In genomic region chr13:93921831-93922565, GRCm38 (mm10) we compare ENCODE assay signal across 17 mouse cellular contexts.
DNase-seq lines count a peak whose midpoint lies in the region; ATAC-seq lines count a peak whose summit lies in the region.
"Had no signal": no experiment of that assay in that cellular context is flagged by ENCODE, and none has a peak within 500 bp of the region (broad histone marks: within the 10 kb centered on the region; RNA-seq: fewer than 3 reads in every experiment).

No protein-coding gene starts in this region.

- H3K9ac ChIP-seq in kidney, embryonic 16.5 days (replicated peaks; ENCODE audit: low read length), result no peak overlapping the region
- H3K9ac ChIP-seq: embryonic facial prominence, embryonic 15.5 days; heart, embryonic 12.5 days; hindbrain, embryonic 12.5 days; liver, embryonic 13.5 days; neural tube, embryonic 15.5 days had no signal

- no peaks in the 10 kb centered on the region for H3K9me3 ChIP-seq in kidney, embryonic 16.5 days (ENCODE audit: low read length)
- H3K9me3 ChIP-seq: embryonic facial prominence, embryonic 15.5 days; heart, embryonic 12.5 days; hindbrain, embryonic 12.5 days; liver, embryonic 13.5 days; neural tube, embryonic 15.5 days had no signal

- no peak overlapping the region for H3K4me2 ChIP-seq in kidney, embryonic 16.5 days (replicated peaks; ENCODE audit: low read depth, low read length)
- H3K4me2 ChIP-seq: embryonic facial prominence, embryonic 15.5 days; heart, embryonic 12.5 days; hindbrain, embryonic 12.5 days; liver, embryonic 13.5 days; neural tube, embryonic 15.5 days had no signal

- DNase-seq in kidney, adult 9 months, result no peak
- DNase-seq in CD4-positive, CD25-positive, alpha-beta regulatory T cell, adult 2 months (ENCODE audit: low read depth, low spot score), result peak; percentile 14
- DNase-seq in thymus, postnatal 0 days (ENCODE audit: low spot score), result peak; percentile 81
- DNase-seq in adipocyte (ENCODE audit: low spot score), result no peak
- DNase-seq in layer of hippocampus, postnatal 25 days (ENCODE audit: extremely low spot score in 1 of 2, low spot score in 1 of 2), result no peak
- DNase-seq: cerebellum, adult 11-12 months; gastrocnemius, postnatal 25 days; layer of hippocampus, adult 9-11 months; liver, embryonic 13.5 days; retina, postnatal 1 day had no signal

- no peak for ATAC-seq in kidney, embryonic 16.5 days (ENCODE audit: low FRiP score, low TSS enrichment)
- 0 out of 2 replicates have a peak, but pooled peaks have one; percentile 4 for ATAC-seq in granulocyte monocyte progenitor cell, adult 5-6 weeks (replicated peaks; ENCODE audit: poor library complexity, severe bottlenecking)
- ATAC-seq: forebrain, embryonic 14.5 days had no signal

- 70% methylated on average over 5 of the region's 5 CpGs for WGBS in kidney, embryonic 16.5 days

- peaks cover 40% of the 10 kb centered on the region for H3K4me1 ChIP-seq in kidney, embryonic 16.5 days (ENCODE audit: insufficient read depth, low read length)

- no peak overlapping the region for H3K4me3 ChIP-seq in kidney, embryonic 16.5 days (ENCODE audit: low read length)
- H3K4me3 ChIP-seq: embryonic facial prominence, embryonic 15.5 days; heart, embryonic 12.5 days; hindbrain, embryonic 12.5 days; liver, embryonic 13.5 days; neural tube, embryonic 15.5 days had no signal

- no peaks in the 10 kb centered on the region for H3K27me3 ChIP-seq in kidney, embryonic 16.5 days (ENCODE audit: insufficient read depth, low read length)
- H3K27me3 ChIP-seq: embryonic facial prominence, embryonic 15.5 days; heart, embryonic 12.5 days; hindbrain, embryonic 12.5 days; liver, embryonic 13.5 days; neural tube, embryonic 15.5 days had no signal

- no peaks in the 10 kb centered on the region for H3K36me3 ChIP-seq in kidney, embryonic 16.5 days (ENCODE audit: insufficient read depth, low read length)
- H3K36me3 ChIP-seq: embryonic facial prominence, embryonic 15.5 days; heart, embryonic 12.5 days; hindbrain, embryonic 12.5 days; liver, embryonic 13.5 days; neural tube, embryonic 15.5 days had no signal

- peak overlapping the region; percentile 59; the same call in 1 of the 2 replicates for H3K27ac ChIP-seq in kidney, embryonic 16.5 days (ENCODE audit: low read length)
- H3K27ac ChIP-seq: embryonic facial prominence, embryonic 15.5 days; hindbrain, embryonic 12.5 days; liver, embryonic 13.5 days; neural tube, embryonic 15.5 days had no signal

Comparison
In these comparisons a context has a peak if more than half of its experiments do, and no peak if none do; other contexts are left out.
1. DNase-seq: peak in CD4-positive, CD25-positive, alpha-beta regulatory T cell, adult 2 months (single experiment) and thymus, postnatal 0 days (single experiment); none in kidney, adult 9 months (single experiment), adipocyte (single experiment) and layer of hippocampus, postnatal 25 days (0 of 2).